Mouse (Mus musculus) fat pad, adult 2 months (tissue): ENCODE measurements around the gene Palm3.
"Not testable (repeated sequence)": the region's sequence is repeated elsewhere in the genome, so short reads cannot be mapped to it uniquely, and the experiment has no call there.

ENCODE experiments used
- DNase-seq: peaks from one replicate; pipeline ENCODE4 v3.0.0-alpha.2; 2011; ENCODE audit warnings: low read depth, low spot score; ENCODE audit errors: extremely low read depth

Palm3 gene

GRCm38 (mm10) chr8:84021096-84021495, at the start of gene Palm3:
Gene Palm3, plus strand, starts transcription at chr8:84021471.
- no peak for DNase-seq

- DNase-seq: no peak
Measured at GRCm38 (mm10) chr8:83971661-83972060, 49.6 kb upstream of the Palm3 start.

DNA sequence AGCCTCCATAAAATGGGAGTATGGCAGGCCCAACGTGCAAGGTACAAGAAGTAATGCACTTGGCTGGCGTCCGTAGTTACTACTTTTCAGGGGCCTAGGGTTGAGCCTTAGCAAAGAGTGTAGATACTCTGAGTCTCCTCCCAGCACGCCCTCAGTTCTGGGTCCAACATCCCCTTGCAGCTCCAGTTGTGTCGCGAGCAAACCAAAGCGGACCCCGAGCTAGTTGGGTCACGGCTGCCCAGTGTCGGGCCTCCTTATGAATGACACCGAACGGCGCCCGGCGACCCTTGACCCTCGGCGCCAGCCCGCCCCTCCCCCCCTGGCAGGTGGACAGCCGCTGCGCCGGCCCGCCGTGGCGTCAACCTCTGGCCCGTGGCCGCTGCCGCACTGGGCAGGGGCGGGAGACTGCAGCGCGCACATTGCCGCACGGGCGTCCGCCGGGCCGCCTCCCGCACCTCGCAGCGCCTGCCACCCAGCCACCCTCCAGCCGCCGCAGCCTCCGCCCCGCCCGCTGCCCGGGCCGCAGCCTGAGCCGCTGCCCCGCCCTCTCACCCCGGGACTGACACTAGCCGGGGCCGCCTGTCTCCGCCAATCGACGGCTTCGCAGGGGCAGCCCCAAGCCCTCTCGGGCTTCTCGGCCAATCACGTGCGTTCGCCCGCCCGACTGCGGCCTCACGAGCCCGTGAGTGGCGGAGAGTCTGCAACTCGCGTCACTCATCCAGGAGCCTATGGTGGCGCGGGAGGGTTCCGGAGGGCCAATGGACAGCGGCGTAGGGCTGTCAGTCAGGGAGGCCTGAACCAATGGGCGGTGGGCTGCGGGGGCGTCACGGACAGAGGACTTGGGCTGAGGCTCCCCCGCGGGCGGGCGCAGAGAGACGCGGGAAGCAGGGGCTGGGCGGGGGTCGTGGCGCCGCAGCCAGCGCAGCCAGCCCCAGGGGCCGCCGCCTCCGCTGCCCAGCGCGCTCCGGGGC, 48.8 kb upstream of the Palm3 start, which contains the start of gene Prkaca:
Prkaca (plus strand) TSS at position 844 of the 971 bp plus-strand sequence.
- DNase-seq: peak; percentile 86

GRCm38 (mm10) chr8:83973161-83974031, 47.9 kb upstream of the Palm3 start:
- DNase-seq: no peak

- no peak for DNase-seq
Measured at GRCm38 (mm10) chr8:83974521-83974920, 46.8 kb upstream of the Palm3 start.

- DNase-seq: no peak
Measured at GRCm38 (mm10) chr8:83976101-83976630, 45.1 kb upstream of the Palm3 start.

DNA sequence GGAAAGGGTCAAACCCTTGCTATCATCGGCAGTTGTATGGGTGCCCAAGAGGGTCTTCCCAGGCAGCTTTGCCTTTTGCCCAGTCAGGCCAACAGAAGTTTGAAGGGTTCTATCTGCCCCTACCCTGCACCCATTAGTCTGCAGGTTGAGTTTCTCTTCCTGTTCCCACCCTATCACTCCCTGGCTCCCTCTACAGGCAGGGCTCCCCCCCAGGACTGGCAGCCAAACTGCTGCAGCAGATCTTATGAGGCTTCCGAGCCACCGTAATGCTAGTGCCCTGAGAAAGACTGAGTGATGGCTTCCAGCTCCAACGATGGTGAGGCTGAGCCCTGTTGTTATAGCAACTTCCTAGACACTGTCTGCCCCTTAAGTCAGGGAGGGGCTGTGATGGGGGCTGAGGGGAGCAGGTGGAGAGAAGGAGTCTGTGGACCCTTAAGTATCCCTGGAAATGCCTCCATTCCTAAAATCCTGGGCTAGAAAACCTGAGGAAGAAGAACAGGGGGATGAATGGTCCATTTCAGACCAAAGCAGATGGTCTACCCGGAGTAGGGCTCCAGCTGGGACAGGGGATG, 44.4 kb upstream of the Palm3 start:
- no peak for DNase-seq

- no peak for DNase-seq
Measured at GRCm38 (mm10) chr8:83977646-83978045, 43.6 kb upstream of the Palm3 start.

DNA sequence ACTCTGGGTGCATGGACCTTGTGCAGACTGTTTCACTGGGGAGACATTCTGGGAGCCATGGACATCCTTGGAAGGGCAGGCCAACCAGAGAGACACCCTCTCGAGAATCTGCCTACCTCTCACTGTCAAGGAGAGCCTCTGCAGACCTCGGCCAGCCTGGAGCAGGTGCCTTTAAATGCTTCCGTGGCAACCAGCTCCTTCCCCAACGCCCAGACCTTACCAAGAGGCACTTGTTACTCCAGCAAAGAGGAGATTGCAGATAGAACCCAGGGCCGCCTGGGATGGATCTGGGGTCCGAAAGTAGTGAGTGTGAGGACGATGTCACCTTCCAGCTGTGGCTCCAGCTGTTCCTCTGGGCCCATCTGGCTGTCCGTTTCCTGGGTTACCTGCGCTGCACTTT, 43.1 kb upstream of the Palm3 start:
- DNase-seq: no peak

- DNase-seq: no peak
Measured at GRCm38 (mm10) chr8:83980250-83980649, 41.0 kb upstream of the Palm3 start.

DNA sequence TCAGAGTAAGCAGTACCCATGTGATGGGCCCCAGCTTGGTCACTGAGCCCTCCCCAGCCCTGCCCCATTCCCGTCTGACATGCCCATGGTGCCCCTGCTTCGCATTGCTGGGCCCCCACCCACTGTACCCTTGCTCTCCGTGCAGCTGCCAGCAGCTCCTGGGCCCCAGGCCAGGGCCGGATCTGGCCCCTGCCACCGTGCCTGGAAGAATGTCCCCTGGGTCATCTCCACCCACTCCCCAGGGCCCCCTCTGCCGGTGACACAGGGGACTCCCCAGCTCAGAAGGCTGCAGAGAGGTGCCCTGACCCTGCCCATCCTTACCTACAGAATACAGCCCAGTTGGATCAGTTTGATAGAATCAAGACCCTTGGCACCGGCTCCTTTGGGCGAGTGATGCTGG, 40.4 kb upstream of the Palm3 start:
- DNase-seq: no peak

GRCm38 (mm10) chr8:83981533-83981932, 39.7 kb upstream of the Palm3 start:
- DNase-seq: no peak

DNA sequence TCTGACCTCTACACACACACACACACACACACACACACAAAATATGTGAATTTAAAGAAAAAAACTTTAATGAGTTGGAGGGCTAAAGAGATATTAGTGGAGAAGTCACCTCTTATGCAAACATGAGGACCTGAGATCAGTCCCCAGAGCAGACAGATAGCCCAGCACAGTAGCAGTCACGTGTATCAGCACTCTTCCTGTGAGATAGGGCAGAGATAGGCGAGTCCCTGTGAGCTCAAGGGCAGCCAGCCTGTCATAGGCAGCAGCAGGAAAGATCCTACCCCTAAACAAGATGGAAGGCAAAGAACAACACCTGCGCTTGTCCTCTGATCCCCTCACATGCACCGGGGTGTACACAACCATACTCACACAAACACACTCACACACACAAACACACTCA, 38.8 kb upstream of the Palm3 start:
- no peak for DNase-seq

DNA sequence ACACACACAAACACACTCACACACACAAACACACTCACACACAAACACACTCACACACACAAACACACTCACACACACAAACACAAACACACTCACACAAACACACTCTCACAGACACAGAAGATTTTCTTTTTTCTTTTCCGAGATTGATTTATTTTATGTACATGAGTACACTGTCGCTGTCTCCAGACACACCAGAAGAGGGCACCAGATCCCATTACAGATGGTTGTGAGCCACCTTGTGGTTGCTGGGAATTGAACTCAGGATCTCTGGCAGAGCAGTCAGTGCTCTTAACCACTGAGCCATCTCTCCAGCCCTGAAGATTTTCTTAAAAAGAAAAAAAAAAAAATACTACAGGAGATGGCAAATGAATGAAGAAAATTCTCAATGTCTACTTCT, 38.0 kb upstream of the Palm3 start:
- not testable (repeated sequence) for DNase-seq

GRCm38 (mm10) chr8:83989243-83989642, 32.0 kb upstream of the Palm3 start:
- no peak for DNase-seq

DNA sequence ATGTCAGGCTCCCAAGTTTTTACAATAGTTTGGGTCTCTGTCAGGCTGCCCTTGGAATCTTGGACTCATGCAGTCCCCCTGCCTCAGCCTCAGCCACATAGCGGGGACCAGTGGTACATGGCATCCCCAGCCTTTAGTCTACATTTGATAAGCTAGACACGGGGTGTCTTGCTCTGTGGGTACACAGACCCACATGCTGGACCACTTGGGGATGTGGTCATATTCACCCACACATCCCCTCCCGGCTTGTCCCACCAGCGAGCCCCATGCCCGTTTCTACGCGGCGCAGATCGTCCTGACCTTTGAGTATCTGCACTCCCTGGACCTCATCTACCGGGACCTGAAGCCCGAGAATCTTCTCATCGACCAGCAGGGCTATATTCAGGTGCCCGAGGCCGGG, 31.1 kb upstream of the Palm3 start:
- DNase-seq: no peak

GRCm38 (mm10) chr8:83992488-83992887, 28.8 kb upstream of the Palm3 start:
- DNase-seq: no peak

GRCm38 (mm10) chr8:83994030-83994429, 27.2 kb upstream of the Palm3 start:
- no peak for DNase-seq

- no peak for DNase-seq
Measured at GRCm38 (mm10) chr8:83995973-83996372, 25.3 kb upstream of the Palm3 start.

DNA sequence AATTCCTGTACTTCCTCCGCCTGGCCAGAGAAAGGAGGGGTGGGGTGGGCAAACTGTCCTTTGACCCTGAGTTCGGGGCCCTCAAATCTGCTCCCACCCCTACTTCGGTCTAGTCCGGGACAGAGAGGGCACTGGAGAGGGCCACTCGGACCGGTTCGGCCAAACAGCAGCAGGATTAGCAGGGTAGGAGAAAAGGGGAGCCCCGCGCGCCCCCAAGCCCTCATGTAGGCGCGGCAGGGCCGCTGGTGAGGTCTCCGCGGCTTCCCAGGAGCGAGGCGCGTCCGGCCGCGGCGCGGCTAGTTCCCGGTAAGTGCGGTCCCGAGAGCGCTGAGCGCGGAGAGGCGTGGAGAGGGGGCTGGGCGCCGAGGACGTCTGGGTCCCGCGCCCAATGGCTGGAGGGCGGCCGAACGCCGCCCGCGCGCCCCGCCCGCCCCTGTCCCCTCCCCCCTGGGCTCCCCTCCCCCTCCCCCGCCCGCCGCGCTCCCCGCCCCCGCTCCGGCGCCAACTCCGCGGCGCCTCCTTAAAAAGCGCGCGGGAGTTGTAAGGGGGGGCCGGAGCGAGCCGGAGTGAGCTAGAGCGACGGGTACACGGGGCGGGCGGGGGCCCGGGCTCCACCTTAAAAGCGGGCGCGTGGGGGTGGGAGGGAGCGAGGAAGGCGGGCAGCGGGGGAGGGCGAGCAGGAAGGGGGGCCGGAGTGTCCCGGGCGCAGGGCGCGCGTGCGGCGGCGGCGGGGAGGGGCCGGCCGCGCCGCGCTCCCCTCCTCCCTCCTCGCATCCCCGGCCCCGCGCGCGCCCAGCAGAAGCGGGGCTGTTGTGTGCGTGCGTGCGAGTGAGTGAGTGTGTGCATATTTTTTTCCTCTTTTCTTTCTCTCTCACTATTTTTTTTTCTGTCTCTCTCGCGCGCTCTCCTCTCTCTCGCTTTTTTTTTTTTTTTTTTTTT, 24.4 kb upstream of the Palm3 start:
- DNase-seq: no peak
